In the genomic region with DNA sequence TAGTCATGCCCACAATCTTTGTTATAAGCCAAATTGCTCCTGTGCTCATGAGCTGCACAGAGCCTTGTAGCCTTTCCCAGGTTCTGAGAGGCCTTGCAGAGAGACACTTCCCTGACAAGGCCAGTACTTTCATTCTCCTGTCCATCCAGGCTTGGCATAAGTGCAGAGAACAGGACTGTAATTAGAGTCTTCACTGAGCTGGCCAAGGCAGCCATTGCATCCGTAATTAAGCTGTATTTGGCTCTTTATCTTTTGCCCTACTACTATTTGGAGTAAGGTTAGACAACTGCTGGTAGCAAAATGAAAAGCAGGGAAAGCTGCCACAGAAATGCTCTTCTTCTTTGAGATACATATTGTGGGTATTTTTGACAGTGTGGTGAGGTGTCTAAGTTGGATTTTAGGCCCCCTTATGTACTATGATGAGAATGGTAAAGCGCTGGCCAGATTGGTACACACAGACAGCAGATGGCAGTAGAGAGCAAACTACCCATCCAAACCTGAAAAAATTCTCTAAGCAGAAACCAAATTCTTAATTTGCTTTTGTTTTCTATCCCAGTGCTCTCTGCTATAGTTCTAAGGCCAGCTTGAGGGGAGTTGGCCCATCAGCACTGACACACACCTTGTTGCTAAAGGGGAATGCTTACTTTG, we compare ENCODE assay signal across 8 mouse cellular contexts. TPM values are rescaled to one million over a fixed set of nuclear protein-coding genes. Genes with fewer than 3 reads are reported as not detected.
A peak's percentile ranks its signal among the peaks of the same experiment; 100 is the strongest.
DNase-seq lines count a peak whose midpoint lies in the region; ATAC-seq and TF ChIP-seq lines count a peak whose summit lies in the region.

No protein-coding gene starts in this region.

- no peak for TF ChIP-seq POLR2A in bone marrow, adult 2 months (IDR thresholded peaks at IDR 0.05; ENCODE audit: borderline replicate concordance, control insufficient read depth, low read depth, low read length)

- TF ChIP-seq CTCF in bone marrow, adult 2 months (IDR thresholded peaks at IDR 0.05; ENCODE audit: control insufficient read depth, insufficient read depth, low read length): peak; percentile 24; the same call in 1 of the 2 replicates

- no peak overlapping the region for H3K27ac ChIP-seq in bone marrow, adult 2 months (ENCODE audit: control insufficient read depth, insufficient read depth, low read depth, low read length, poor library complexity)

- intact Hi-C loops in heart, postnatal 25 days (cut with DNase I): loop anchor here (2.0 to 5.0 kb wide), 2 partner anchors 23 to 795 kb away; no protein-coding TSS in a partner anchor

- no peak overlapping the region for H3K4me3 ChIP-seq in bone marrow, adult 2 months (replicated peaks; ENCODE audit: control insufficient read depth, low read depth, low read length)

- WGBS in bone marrow, adult 2 months: 55% methylated on average over 2 of the region's 2 CpGs

- no peaks in the 10 kb centered on the region for H3K4me1 ChIP-seq in bone marrow, adult 2 months (ENCODE audit: control insufficient read depth, insufficient read depth, low read length)

- ATAC-seq in erythroblast, adult 5-6 weeks (replicated peaks; ENCODE audit: low FRiP score, poor library complexity, severe bottlenecking): peak; percentile 78

- peak; percentile 35 to 72 for DNase-seq in heart, adult 18-20 months
- no peak for DNase-seq in heart, postnatal 25 days (ENCODE audit: low spot score)
- peak; percentile 56 to 57 for DNase-seq in B cell, adult 2 months
- DNase-seq in kidney, postnatal 4 days: peak; percentile 39 to 55
- DNase-seq in mesoderm, embryonic 11.5 days (ENCODE audit: low read depth, low spot score): peak; percentile 53
- DNase-seq in spleen, postnatal 4 days (ENCODE audit: low spot score in 2 of 2): peak; percentile 16 to 70

RNA-seq across cellular contexts. Expression of a gene that starts 36.4 kb away (rescaled TPM):
- total RNA-seq in heart, adult 18-20 months (2021): 1 to 10 TPM; 1.5 to 1.9 TPM
- total RNA-seq in heart, postnatal 25 days (2021): 1 to 10 TPM; 1.8 to 2.3 TPM
- not detected in 2 replicates for polyA plus RNA-seq in bone marrow, adult 2 months (2011; ENCODE audit: insufficient read depth, insufficient read length, low replicate concordance, missing spikeins)
- not detected in 2 replicates for total RNA-seq in erythroblast, adult 5-6 weeks (2015; ENCODE audit: low replicate concordance)
- total RNA-seq in erythroblast, adult 5-6 weeks (2017; ENCODE audit: low replicate concordance): not detected in 2 replicates
